Mouse (Mus musculus) heart, postnatal 14 days (tissue): ENCODE results near the gene Pth. TPM values are rescaled to one million over a fixed set of nuclear protein-coding genes. Genes with fewer than 3 reads are reported as not detected.

ENCODE experiments used
- DNase-seq, 2 experiments: peaks; one replicate each; pipeline ENCODE4 v3.0.0; 2021 to 2022
- intact Hi-C: fragments of 180-260 bp; cut with DNase I; formaldehyde crosslinking; loops from one replicate; pipeline ENCODE4 v1.15.1; 2025
- long read RNA-seq, 2 experiments: library from polyadenylated mRNA; stranded (forward); transcript quantifications; one replicate each; pipeline ENCODE4 v2.0.0; 2021
- total RNA-seq, 2 experiments: library from RNA; stranded (reverse); gene quantifications; 2 replicates each; pipeline ENCODE4 v1.2.3; 2021

Gene Pth
- not detected for total RNA-seq
- long read RNA-seq, experiment 1, result 0 reads
- long read RNA-seq, experiment 2, result 0 reads

- intact Hi-C loops, result no loop called here
- no peak for DNase-seq
These were observed at the start of gene Pth for GRCm38 (mm10) chr7:113388470-113388869. TSS of gene Pth (minus strand) at chr7:113388570.

GRCm38 (mm10) chr7:113436312-113436711, 47.9 kb upstream of the Pth start:
- no peak for DNase-seq
- intact Hi-C loops, result loop anchor here (10.0 kb wide), 3 partner anchors 62 to 292 kb away; no protein-coding TSS in a partner anchor

GRCm38 (mm10) chr7:113434286-113434685, 45.9 kb upstream of the Pth start:
- intact Hi-C loops, result loop anchor here (10.0 kb wide), 3 partner anchors 59 to 289 kb away; no protein-coding TSS in a partner anchor

GRCm38 (mm10) chr7:113433451-113433850, 45.1 kb upstream of the Pth start:
- no peak for DNase-seq
- intact Hi-C loops, result loop anchor here (10.0 kb wide), 3 partner anchors 59 to 289 kb away; no protein-coding TSS in a partner anchor

More at GRCm38 (mm10) chr7:113434286-113434685, 45.9 kb upstream of the Pth start:
- peak; percentile 49 to 64 for DNase-seq

- no peak for DNase-seq
- intact Hi-C loops, result loop anchor here (10.0 kb wide), 3 partner anchors 58 to 288 kb away; no protein-coding TSS in a partner anchor
These were observed 44.5 kb upstream of the Pth start for GRCm38 (mm10) chr7:113432891-113433290.

GRCm38 (mm10) chr7:113420771-113421170, 32.4 kb upstream of the Pth start:
- no peak for DNase-seq
- intact Hi-C loops, result no loop called here

GRCm38 (mm10) chr7:113419070-113419782, 30.9 kb upstream of the Pth start:
- peak in 1 of 2 experiments; percentile 12 for DNase-seq

GRCm38 (mm10) chr7:113416536-113416935, 28.2 kb upstream of the Pth start:
- no peak for DNase-seq
- intact Hi-C loops, result no loop called here

More at GRCm38 (mm10) chr7:113419070-113419782, 30.9 kb upstream of the Pth start:
- intact Hi-C loops, result no loop called here

GRCm38 (mm10) chr7:113415256-113415655, 26.9 kb upstream of the Pth start:
- no peak for DNase-seq
- intact Hi-C loops, result no loop called here

- intact Hi-C loops, result no loop called here
- no peak for DNase-seq
These were observed 20.3 kb upstream of the Pth start for GRCm38 (mm10) chr7:113408712-113409111.

- intact Hi-C loops, result no loop called here
- DNase-seq, result no peak
These were observed 9.7 kb upstream of the Pth start for GRCm38 (mm10) chr7:113398083-113398482.

- intact Hi-C loops, result no loop called here
- no peak for DNase-seq
These were observed 8.3 kb upstream of the Pth start for GRCm38 (mm10) chr7:113396661-113397060.

GRCm38 (mm10) chr7:113391619-113392018, 3.2 kb upstream of the Pth start:
- intact Hi-C loops, result no loop called here

GRCm38 (mm10) chr7:113377875-113378658, 10.3 kb downstream of the Pth start:
- intact Hi-C loops, result loop anchor here (1.0 to 10.0 kb wide), 5 partner anchors 57 to 644 kb away; partner anchors contain the start of gene Far1
- DNase-seq, result peak; percentile 53 to 76

More at GRCm38 (mm10) chr7:113391619-113392018, 3.2 kb upstream of the Pth start:
- DNase-seq, result no peak

GRCm38 (mm10) chr7:113372682-113373081, 15.7 kb downstream of the Pth start:
- intact Hi-C loops, result loop anchor here (1.0 to 10.0 kb wide), 4 partner anchors 62 to 382 kb away; partner anchors contain the start of gene Far1
- DNase-seq, result no peak

- intact Hi-C loops, result loop anchor here (10.0 kb wide), 3 partner anchors 65 to 385 kb away; partner anchors contain the start of gene Far1
- DNase-seq, result peak; percentile 70 to 76
These were observed 18.6 kb downstream of the Pth start for GRCm38 (mm10) chr7:113369620-113370340.

- intact Hi-C loops, result no loop called here
- DNase-seq, result peak; percentile 97 to 99
These were observed 19.4 kb downstream of the Pth start, which contains the start of gene Btbd10 for GRCm38 (mm10) chr7:113368746-113369619. TSS of gene Btbd10 (minus strand) at chr7:113369392.

- intact Hi-C loops, result no loop called here
- DNase-seq, result no peak
These were observed 20.9 kb downstream of the Pth start for GRCm38 (mm10) chr7:113367440-113367839.

GRCm38 (mm10) chr7:113349089-113349488, 39.3 kb downstream of the Pth start:
- DNase-seq, result no peak
- intact Hi-C loops, result no loop called here
